Mouse (Mus musculus) cerebellum, postnatal 25 days (tissue): Measurements from ENCODE around the gene Kdm4a.

ENCODE experiments used
- DNase-seq, 2 experiments: peaks; one replicate each; pipeline ENCODE4 v3.0.0; 2021; ENCODE audit warnings: mixed read lengths in 2 of 2

Kdm4a gene

DNA sequence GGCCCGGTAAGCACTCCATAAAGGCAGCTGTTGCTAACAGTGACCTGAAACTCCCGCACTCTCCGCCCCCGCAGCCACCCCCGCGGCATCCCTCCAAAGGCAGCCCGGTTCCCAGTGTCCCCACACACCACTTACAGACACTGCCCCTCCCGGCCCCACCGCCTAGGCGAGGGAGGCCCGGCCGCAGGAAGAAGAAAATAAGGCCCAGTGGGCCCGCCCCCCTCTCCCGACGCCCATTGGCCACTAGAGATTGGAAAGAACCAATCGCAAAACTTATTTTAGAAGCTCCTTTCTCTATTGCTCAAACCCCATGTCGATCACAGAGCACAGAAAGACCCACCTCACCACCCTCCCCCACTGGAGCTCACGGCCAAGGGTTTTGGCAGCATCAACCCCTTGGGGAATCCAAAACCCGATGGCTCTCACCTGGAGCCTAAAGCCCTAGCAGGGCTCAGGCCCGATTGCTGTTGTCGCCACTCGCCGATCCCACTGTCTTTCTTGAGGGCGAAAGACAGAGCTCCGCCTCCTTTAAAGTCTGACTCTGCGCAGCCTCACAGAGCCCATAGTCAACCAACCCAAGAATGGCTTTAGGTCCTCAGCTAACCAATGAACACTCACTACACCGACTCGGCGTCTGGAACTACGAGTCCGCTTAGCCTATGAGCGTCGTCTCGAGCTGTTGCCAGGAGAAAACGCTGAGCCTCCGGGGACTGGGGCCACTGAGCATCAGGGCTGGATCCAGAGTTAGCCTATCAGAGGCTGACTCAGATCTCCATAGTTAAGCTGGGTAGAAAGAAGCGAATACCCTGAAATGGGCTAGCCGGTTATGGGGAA, at the start of gene Kdm4a:
Gene Kdm4a (minus strand): TSS at position 577 of the 834 bp plus-strand sequence.
- DNase-seq = peak; percentile 93 to 95

DNA sequence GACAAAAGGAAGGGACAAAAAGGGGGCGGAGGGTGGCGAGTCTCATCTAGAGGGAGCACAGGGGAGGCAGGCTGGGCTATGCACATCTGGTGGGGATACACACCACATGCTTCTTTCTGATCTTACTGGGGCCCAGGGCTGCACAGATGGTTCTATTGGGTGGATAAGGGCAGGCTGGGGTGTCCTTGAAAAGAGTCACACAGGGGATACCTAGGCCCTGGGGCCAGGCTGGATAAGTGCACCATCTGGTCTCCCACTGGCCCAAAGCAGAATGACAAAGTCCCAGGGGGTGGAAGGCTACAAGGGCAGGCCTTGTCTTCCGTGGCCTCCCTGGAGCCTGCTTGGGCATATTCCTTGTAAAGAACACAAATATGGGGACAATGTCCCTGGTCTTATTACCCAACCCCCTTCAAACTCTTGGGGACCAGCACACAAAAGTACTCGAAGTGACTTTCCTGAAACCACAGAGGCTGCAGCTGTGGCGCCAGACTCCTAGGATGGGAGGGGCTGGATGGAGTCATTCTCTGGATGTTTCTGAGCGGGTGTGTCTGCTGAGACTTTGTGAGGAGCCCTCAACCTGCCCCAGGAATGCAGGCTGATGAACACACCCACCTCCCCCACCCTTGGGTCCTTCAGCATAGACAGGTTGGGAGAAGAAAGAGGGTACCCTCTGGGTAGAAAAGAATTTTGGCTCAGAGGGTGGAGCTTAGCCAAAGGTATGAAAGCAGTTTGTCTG, 49.4 kb upstream of the Kdm4a start:
- no peak for DNase-seq

GRCm38 (mm10) chr4:118227398-118227797, 47.6 kb upstream of the Kdm4a start:
- no peak for DNase-seq

DNA sequence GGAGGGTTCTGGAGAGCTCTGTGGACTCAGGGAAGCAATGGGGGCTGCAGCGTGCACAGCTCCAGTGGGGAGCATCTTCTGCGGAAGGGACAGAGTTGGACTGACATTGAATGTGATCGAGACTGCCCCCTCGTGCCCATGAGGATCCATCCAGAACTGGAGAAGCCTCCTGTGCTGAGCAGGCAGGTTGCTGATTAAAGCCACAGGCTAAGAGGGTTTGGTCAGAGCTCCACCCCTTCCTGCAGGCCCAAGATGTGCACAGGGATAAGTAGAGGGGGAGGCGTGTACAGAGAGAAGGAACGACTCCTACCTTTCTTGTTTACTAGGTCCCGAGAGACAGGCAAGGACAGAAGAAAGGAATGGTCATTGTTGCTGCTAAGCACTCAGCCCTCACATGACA, 41.4 kb upstream of the Kdm4a start:
- peak in 1 of 2 experiments; percentile 26 for DNase-seq

GRCm38 (mm10) chr4:118220756-118221155, 40.9 kb upstream of the Kdm4a start:
- DNase-seq = no peak

DNA sequence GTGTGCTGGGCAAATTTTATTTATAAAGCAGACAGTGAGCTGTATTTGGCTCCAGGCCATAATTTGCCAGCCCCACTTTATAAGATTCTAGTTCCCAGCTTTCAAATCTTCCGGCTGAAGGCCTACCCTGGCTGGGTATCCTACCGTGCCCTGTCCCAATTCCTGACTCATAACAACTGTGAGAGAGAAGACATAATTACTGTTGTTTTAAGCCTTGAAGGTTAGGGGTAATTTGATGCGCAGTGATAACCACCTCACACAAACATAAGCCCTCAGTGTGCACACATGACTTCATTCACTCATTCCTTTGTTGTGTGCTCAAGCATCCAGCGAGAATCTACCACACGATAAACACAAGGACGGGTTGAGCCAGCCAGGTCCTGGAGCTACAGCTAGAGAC, 39.6 kb upstream of the Kdm4a start:
- DNase-seq = no peak

- DNase-seq = no peak
Measured at GRCm38 (mm10) chr4:118218521-118218920, 38.7 kb upstream of the Kdm4a start.

- peak; percentile 74 to 87 for DNase-seq
Measured at GRCm38 (mm10) chr4:118216726-118217595, 37.1 kb upstream of the Kdm4a start.

DNA sequence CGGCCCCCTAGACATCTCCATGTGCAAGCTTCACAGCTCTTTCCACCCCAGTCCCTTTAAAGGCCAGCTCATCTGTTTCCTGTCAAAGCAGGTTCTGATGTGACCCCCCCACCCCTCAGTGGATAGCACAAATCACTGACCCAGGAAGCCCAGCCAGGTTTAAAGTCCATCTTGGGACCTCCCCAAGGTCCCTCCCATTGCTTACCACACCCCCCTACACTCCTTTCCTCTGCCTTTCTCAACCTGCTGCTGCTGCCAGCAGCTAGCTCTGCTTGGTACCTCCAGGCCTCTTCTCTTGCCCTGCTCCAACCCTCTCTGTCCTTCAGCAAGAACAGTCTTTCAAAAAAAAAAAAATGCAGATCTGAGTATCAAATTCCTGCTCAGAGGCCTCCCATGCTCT, 35.0 kb upstream of the Kdm4a start:
- DNase-seq = no peak

DNA sequence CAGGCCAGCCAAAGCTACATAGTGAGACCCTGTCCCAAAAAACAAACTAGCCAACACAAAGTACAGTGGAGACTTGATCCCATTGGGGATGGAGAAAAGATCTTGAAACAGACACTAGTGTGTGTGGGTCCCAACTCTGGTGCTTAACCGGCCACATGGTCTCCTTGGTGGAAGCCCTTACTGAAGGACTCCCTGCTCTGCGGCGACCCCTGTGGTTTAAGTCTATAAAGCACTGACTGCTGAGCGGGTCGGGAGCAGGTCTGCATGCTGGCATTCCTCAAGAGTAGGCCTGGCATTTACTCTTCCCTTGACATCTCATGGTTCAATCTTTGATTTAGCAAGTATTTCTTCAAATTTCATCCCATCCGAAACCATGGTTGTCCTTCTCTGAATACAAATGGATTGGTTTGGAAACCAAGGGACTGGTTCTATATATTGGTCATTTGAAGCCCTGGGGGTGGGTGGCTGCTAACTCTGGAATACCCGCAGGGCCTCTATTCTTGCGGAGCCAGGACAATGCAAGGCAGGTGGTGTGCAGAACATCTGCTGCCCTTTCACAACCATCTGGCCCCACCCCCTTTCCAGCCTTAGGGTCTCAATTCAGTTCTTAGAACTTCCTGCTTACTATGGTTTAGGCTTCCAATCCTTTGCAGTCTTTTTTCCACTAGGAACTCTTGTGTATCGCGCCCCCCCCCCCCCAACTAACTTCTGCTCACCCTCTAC, 27.2 kb upstream of the Kdm4a start:
- no peak for DNase-seq

DNA sequence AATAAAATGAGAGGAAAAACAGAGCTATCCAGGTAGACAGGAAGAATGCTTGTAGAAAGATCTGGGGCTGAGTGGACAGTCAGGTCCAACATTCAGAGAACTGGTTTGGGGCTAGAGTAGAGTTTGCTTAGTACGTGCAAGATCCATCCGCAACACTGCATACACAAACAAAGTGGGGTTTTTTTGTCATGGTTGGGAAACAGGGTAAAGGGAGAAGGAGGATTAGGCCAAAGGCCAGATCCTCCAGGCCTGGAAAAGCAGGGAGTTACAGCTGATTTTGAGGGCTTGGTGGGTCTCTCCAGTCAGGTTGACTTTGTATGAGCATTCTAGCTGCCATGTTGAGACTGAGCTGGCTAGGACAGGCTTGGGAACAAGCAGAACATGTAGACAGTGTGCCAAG, 26.1 kb upstream of the Kdm4a start:
- DNase-seq = no peak

- DNase-seq = no peak
Measured at GRCm38 (mm10) chr4:118199093-118199492, 19.2 kb upstream of the Kdm4a start.

GRCm38 (mm10) chr4:118198606-118199005, 18.8 kb upstream of the Kdm4a start:
- DNase-seq = no peak

GRCm38 (mm10) chr4:118196185-118196584, 16.3 kb upstream of the Kdm4a start:
- no peak for DNase-seq

DNA sequence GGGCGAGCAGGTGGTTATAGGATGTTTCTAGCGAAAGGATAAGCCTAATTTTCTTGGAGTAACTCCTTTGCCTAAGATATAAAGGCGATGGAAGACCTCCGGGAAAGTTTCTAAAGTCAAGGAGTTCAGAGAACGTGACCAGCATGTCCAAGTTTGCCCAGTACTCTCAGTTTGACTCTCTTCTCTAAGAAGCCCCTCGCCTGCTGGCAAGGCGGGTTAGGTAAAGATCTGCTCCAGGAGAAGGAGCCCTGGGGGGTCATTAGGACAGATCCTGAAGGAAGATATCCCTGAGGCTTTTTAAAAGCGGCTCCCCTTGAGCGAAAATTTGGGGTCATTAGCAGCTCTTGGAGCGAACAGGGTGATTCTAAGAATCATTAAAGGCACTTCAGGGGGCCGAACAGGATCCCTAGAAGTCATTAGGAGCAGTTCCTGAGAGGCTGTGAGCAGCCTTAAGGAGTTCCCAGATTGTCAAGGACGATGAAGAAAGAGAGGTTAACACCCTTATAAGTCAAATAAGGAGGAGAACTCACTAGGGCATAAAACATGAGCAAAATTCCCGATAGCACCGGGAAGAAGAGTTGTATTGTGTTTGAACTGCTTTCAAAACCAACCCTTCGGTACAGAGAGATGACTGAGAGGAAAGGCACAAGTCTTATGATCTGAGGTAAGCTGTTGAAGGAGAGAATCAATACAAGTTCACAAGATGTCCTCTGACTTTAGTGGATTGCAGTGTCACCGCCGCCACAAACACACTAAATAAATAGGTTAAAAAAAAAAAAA, 648 bp upstream of the Kdm4a start:
- DNase-seq = no peak

- no peak for DNase-seq
Measured at GRCm38 (mm10) chr4:118178952-118179466, 834 bp downstream of the Kdm4a start.

DNA sequence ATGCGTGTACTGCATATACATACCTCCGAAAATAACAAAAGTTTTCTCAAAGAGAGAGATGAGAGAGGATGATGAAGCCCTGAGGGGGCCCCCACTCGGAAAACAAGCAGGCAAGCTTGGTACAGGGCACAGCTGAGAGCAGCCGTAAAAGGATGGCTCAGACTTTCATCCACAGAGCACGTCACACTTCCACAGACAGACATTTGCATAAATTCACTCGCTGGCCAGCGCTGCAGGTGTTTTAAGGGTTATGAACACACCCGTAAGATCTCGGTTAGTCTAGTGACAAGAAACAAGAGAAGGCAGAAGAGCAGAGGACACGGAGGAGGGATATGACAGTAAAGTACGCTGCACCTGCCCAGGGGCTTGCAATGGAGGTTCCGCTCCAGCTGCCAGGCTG, 7.4 kb downstream of the Kdm4a start:
- no peak for DNase-seq

DNA sequence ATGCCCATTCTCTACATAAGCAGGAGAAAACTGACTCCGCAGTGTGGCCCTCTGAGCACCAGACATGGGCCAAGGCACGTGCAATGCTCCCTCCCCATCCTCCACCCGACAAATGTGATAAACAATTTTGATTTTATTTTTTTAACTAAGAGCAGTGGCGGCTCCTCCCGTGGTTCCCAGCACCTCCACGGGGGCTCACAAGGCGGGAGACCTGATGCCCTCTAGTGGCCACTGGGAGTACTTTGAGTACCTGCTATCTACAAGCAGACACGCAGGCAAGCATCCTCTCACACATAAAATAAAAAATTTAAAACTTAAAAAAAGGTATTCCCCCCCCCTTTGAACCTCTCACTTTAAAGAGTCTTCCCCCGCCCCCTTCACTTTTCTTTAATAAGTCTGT, 8.8 kb downstream of the Kdm4a start:
- DNase-seq = no peak

DNA sequence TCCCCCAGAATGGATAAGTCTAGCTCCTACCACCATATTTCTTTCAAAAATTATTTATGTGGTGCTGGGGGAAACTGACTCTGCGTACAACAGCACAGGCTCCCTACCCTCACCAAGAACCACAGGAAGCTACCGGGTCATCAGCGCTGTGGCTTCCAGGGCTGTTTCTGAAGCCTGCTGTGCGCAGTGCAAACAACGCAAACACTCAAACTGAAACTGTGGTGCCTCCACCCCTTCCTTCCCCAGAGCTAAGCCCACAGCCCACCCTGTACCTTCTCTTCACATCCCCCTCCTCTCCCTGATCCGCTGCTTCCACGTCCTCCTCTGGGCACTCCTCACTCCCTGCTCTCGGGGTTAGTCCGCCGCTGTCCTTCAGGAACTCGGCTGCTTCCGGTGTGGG, 17.7 kb downstream of the Kdm4a start:
- no peak for DNase-seq

DNA sequence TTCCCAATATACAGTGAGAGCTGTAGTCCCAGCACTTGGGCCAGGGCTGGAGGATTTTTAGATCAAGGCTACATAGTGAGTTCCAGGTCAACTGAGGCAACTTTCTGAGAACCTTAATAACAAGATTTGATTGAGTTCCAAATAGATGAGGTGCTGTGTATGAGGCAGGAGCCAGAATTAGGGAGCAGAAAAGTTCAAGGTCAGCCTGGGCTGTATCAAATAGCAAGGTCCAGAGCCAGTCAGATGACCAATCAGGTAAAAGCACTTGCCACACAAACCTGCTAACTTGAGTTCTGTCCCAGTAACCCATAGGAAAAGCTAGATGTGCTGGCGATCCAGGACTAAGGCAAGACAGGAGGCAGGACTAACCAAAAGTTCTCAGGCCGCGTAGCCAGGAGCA, 22.2 kb downstream of the Kdm4a start:
- DNase-seq = no peak

DNA sequence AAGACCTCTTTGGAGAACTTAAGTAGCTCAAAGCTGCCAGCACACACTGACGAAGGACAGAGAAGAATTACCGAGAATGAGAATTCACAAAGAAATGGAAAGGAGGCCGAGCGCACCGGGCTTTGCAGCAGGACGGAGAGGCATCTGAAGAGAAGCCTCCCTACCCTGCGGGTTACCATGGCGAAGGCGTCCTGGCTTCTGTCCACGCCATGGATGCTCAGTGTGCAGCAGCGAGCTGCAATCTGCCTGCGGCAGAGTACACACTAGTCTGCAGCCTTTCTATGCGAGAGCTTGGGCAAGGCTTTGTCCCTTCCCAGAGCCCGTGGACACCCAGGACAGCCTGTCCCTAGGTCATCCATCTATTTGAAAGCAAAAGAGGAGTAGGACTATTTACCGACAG, 23.3 kb downstream of the Kdm4a start:
- peak; percentile 76 to 83 for DNase-seq
